Comparison of ENCODE assay signal across 25 mouse cellular contexts in genomic region chr10:65244527-65244926, GRCm38 (mm10).
"Had no signal": no experiment of that assay in that cellular context is flagged by ENCODE, and none has a peak within 500 bp of the region (broad histone marks: within the 10 kb centered on the region; RNA-seq: fewer than 3 reads in every experiment).

No protein-coding gene starts in this region.

- H3K27ac ChIP-seq: heart, adult 2 months; heart, embryonic 13.5 days; heart, embryonic 15.5 days; hindbrain, embryonic 13.5 days; hindbrain, embryonic 15.5 days; hindbrain, postnatal 0 days; intestine, embryonic 15.5 days; limb, embryonic 13.5 days; limb, embryonic 15.5 days; liver, embryonic 12.5 days; liver, embryonic 14.5 days had no signal

- H3K4me3 ChIP-seq: heart, adult 2 months; heart, embryonic 13.5 days; heart, embryonic 15.5 days; hindbrain, embryonic 13.5 days; hindbrain, embryonic 15.5 days; intestine, embryonic 15.5 days; limb, embryonic 13.5 days; limb, embryonic 15.5 days; liver, embryonic 12.5 days had no signal

- H3K9me3 ChIP-seq: heart, embryonic 13.5 days; heart, embryonic 15.5 days; hindbrain, embryonic 13.5 days; hindbrain, embryonic 15.5 days; intestine, embryonic 15.5 days; limb, embryonic 13.5 days; limb, embryonic 15.5 days; liver, embryonic 12.5 days had no signal

- ATAC-seq: hindbrain, postnatal 0 days; inflammation-experienced regulatory T-cells, adult 6 months; intestine, embryonic 15.5 days; liver, embryonic 12.5 days had no signal

- H3K36me3 ChIP-seq: heart, embryonic 13.5 days; heart, embryonic 15.5 days; hindbrain, embryonic 13.5 days; hindbrain, embryonic 15.5 days; intestine, embryonic 15.5 days; limb, embryonic 13.5 days; limb, embryonic 15.5 days; liver, embryonic 12.5 days had no signal

- H3K4me2 ChIP-seq: heart, embryonic 11.5 days; heart, embryonic 13.5 days; heart, embryonic 15.5 days; hindbrain, embryonic 13.5 days; hindbrain, embryonic 15.5 days; intestine, embryonic 15.5 days; limb, embryonic 13.5 days; limb, embryonic 15.5 days; liver, embryonic 12.5 days had no signal

- DNase-seq: gastrocnemius, postnatal 14 days; gastrocnemius, postnatal 36 days; heart, adult 11 months; heart, adult 2 months; heart, postnatal 14 days; heart, postnatal 36 days; kidney, adult 18-20 months; kidney, adult 8-10 months; kidney, postnatal 14 days; kidney, postnatal 36 days; layer of hippocampus, adult 9-11 months; layer of hippocampus, postnatal 36 days; left cerebral cortex, postnatal 4 days had no signal

- H3K27me3 ChIP-seq: heart, embryonic 13.5 days; heart, embryonic 15.5 days; hindbrain, embryonic 13.5 days; hindbrain, embryonic 15.5 days; intestine, embryonic 15.5 days; limb, embryonic 13.5 days; limb, embryonic 15.5 days; liver, embryonic 12.5 days had no signal

- H3K9ac ChIP-seq: heart, embryonic 13.5 days; heart, embryonic 15.5 days; hindbrain, embryonic 13.5 days; hindbrain, embryonic 15.5 days; intestine, embryonic 15.5 days; limb, embryonic 13.5 days; limb, embryonic 15.5 days; liver, embryonic 12.5 days; liver, embryonic 14.5 days had no signal

- H3K4me1 ChIP-seq: heart, embryonic 13.5 days; heart, embryonic 15.5 days; hindbrain, embryonic 13.5 days; hindbrain, embryonic 15.5 days; intestine, embryonic 15.5 days; limb, embryonic 13.5 days; limb, embryonic 15.5 days; liver, embryonic 12.5 days had no signal
